29 mouse cellular contexts compared by ENCODE assay signal in genomic region chr15:101161534-101161933, GRCm38 (mm10). TPM values are rescaled to one million over a fixed set of nuclear protein-coding genes. Genes with fewer than 3 reads are reported as not detected.
DNase-seq lines count a peak whose midpoint lies in the region; ATAC-seq and TF ChIP-seq lines count a peak whose summit lies in the region.
"Had no signal": no experiment of that assay in that cellular context is flagged by ENCODE, and none has a peak within 500 bp of the region (broad histone marks: within the 10 kb centered on the region; RNA-seq: fewer than 3 reads in every experiment).

No protein-coding gene starts in this region.

- peaks cover 36% of the 10 kb centered on the region for H3K27me3 ChIP-seq in forebrain, embryonic 10.5 days (ENCODE audit: poor library complexity, severe bottlenecking)
- H3K27me3 ChIP-seq in forebrain, embryonic 12.5 days, result no peaks in the 10 kb centered on the region
- H3K27me3 ChIP-seq in midbrain, embryonic 16.5 days (ENCODE audit: control insufficient read depth, insufficient read depth, low read depth, low read length), result no peaks in the 10 kb centered on the region
- no peaks in the 10 kb centered on the region for H3K27me3 ChIP-seq in midbrain, embryonic 15.5 days (replicated peaks)
- H3K27me3 ChIP-seq in intestine, postnatal 0 days (replicated peaks; ENCODE audit: control insufficient read depth, insufficient read depth, low read length), result no peaks in the 10 kb centered on the region
- H3K27me3 ChIP-seq: neural tube, embryonic 12.5 days had no signal

- H3K9me3 ChIP-seq in forebrain, embryonic 10.5 days, result peaks cover 7% of the 10 kb centered on the region
- H3K9me3 ChIP-seq in forebrain, embryonic 12.5 days, result peaks cover 7% of the 10 kb centered on the region; the same call in 1 of the 2 replicates
- peaks cover 5% of the 10 kb centered on the region; the same call in 1 of the 2 replicates for H3K9me3 ChIP-seq in midbrain, embryonic 16.5 days (replicated peaks; ENCODE audit: control insufficient read depth, low read length, poor library complexity, severe bottlenecking)
- no peaks in the 10 kb centered on the region for H3K9me3 ChIP-seq in midbrain, embryonic 15.5 days
- no peaks in the 10 kb centered on the region for H3K9me3 ChIP-seq in intestine, postnatal 0 days (ENCODE audit: control insufficient read depth)
- H3K9me3 ChIP-seq: liver, embryonic 13.5 days; neural tube, embryonic 12.5 days had no signal

- peak; percentile 5; the same call in 1 of the 2 replicates for TF ChIP-seq CTCF in intestine, postnatal 0 days (IDR thresholded peaks at IDR 0.05; ENCODE audit: low read depth)

- H3K36me3 ChIP-seq in forebrain, embryonic 10.5 days (replicated peaks), result no peaks in the 10 kb centered on the region
- H3K36me3 ChIP-seq in forebrain, embryonic 12.5 days (replicated peaks), result no peaks in the 10 kb centered on the region
- no peaks in the 10 kb centered on the region for H3K36me3 ChIP-seq in midbrain, embryonic 16.5 days (ENCODE audit: control insufficient read depth, insufficient read depth, low read length)
- no peaks in the 10 kb centered on the region for H3K36me3 ChIP-seq in midbrain, embryonic 15.5 days (replicated peaks)
- H3K36me3 ChIP-seq in intestine, postnatal 0 days (ENCODE audit: control insufficient read depth, insufficient read depth), result no peaks in the 10 kb centered on the region
- H3K36me3 ChIP-seq: heart, embryonic 12.5 days; hindbrain, embryonic 13.5 days; liver, embryonic 13.5 days; neural tube, embryonic 12.5 days had no signal

- no peak for ATAC-seq in forebrain, embryonic 12.5 days (ENCODE audit: low FRiP score)
- no peak for ATAC-seq in midbrain, embryonic 16.5 days
- no peak for ATAC-seq in midbrain, embryonic 15.5 days (replicated peaks)
- peak; percentile 72 for ATAC-seq in intestine, postnatal 0 days
- ATAC-seq: activated CD4-positive, CD25-positive, alpha-beta regulatory T cell, adult 4 months; CD4-positive, CD25-positive, alpha-beta regulatory T cell, adult 4 months had no signal

- no peak overlapping the region for H3K9ac ChIP-seq in forebrain, embryonic 12.5 days
- 0 out of 2 replicates have a peak overlapping the region, but pooled peaks have one; percentile 14 for H3K9ac ChIP-seq in midbrain, embryonic 16.5 days (ENCODE audit: low read depth, low read length)
- H3K9ac ChIP-seq in midbrain, embryonic 15.5 days, result no peak overlapping the region
- H3K9ac ChIP-seq in intestine, postnatal 0 days (ENCODE audit: low read depth, low read length), result no peak overlapping the region
- H3K9ac ChIP-seq: heart, embryonic 12.5 days; liver, embryonic 13.5 days; lung, embryonic 14.5 days; neural tube, embryonic 12.5 days had no signal

- H3K27ac ChIP-seq in forebrain, embryonic 10.5 days, result 0 out of 2 replicates have a peak overlapping the region, but pooled peaks have one; percentile 40
- H3K27ac ChIP-seq in forebrain, embryonic 12.5 days, result no peak overlapping the region; the same call in 1 of the 2 replicates
- peak overlapping the region; percentile 74 for H3K27ac ChIP-seq in midbrain, embryonic 16.5 days (ENCODE audit: low read length)
- H3K27ac ChIP-seq in midbrain, embryonic 15.5 days, result no peak overlapping the region
- peak overlapping the region; percentile 31 for H3K27ac ChIP-seq in intestine, postnatal 0 days (ENCODE audit: low read depth, low read length)
- H3K27ac ChIP-seq: gastrocnemius, adult 2 months; kidney, postnatal 0 days; liver, embryonic 13.5 days; neural tube, embryonic 12.5 days had no signal

- no peak for DNase-seq in forebrain, embryonic 10.5 days (ENCODE audit: extremely low spot score, low spot score)
- no peak for DNase-seq in spleen, postnatal 14 days (ENCODE audit: low spot score in 2 of 2)
- no peak for DNase-seq in heart, adult 8-10 months (ENCODE audit: low spot score)
- DNase-seq: adrenal gland, postnatal 14 days; cerebellum, adult 9-11 months; gastrocnemius, adult 2 months; heart, postnatal 14 days; kidney, adult 11 months; left cerebral cortex, postnatal 4 days; liver, embryonic 13.5 days; lung, embryonic 14.5 days; lung, postnatal 4 days; right cerebral cortex, postnatal 4 days; thymus, adult 2 months had no signal

- no peak overlapping the region for H3K4me2 ChIP-seq in forebrain, embryonic 12.5 days
- H3K4me2 ChIP-seq in midbrain, embryonic 16.5 days (ENCODE audit: low read length), result no peak overlapping the region
- H3K4me2 ChIP-seq in midbrain, embryonic 15.5 days, result no peak overlapping the region
- H3K4me2 ChIP-seq in intestine, postnatal 0 days (replicated peaks; ENCODE audit: low read depth), result no peak overlapping the region
- H3K4me2 ChIP-seq: heart, embryonic 12.5 days; hindbrain, embryonic 13.5 days; liver, embryonic 13.5 days; lung, embryonic 14.5 days had no signal

- H3K4me3 ChIP-seq in forebrain, embryonic 10.5 days, result no peak overlapping the region
- no peak overlapping the region for H3K4me3 ChIP-seq in forebrain, embryonic 12.5 days (replicated peaks)
- H3K4me3 ChIP-seq in midbrain, embryonic 16.5 days (ENCODE audit: low read depth, low read length), result no peak overlapping the region
- no peak overlapping the region for H3K4me3 ChIP-seq in midbrain, embryonic 15.5 days
- H3K4me3 ChIP-seq in intestine, postnatal 0 days (ENCODE audit: low read depth, low read length), result no peak overlapping the region
- H3K4me3 ChIP-seq: gastrocnemius, adult 2 months; heart, embryonic 12.5 days; hindbrain, embryonic 13.5 days; liver, embryonic 13.5 days; neural tube, embryonic 12.5 days had no signal

- peaks cover 44% of the 10 kb centered on the region for H3K4me1 ChIP-seq in forebrain, embryonic 10.5 days
- peaks cover 47% of the 10 kb centered on the region for H3K4me1 ChIP-seq in forebrain, embryonic 12.5 days
- H3K4me1 ChIP-seq in midbrain, embryonic 16.5 days (ENCODE audit: control insufficient read depth, insufficient read depth, low read length), result peaks cover 37% of the 10 kb centered on the region
- H3K4me1 ChIP-seq in midbrain, embryonic 15.5 days, result peaks cover 44% of the 10 kb centered on the region
- H3K4me1 ChIP-seq in intestine, postnatal 0 days (replicated peaks; ENCODE audit: control insufficient read depth, insufficient read depth, low read length), result peaks cover 13% of the 10 kb centered on the region; the same call in 1 of the 2 replicates

- WGBS in forebrain, embryonic 10.5 days, result 89% methylated on average over 7 of the region's 7 CpGs
- 74% methylated on average over 7 of the region's 7 CpGs for WGBS in forebrain, embryonic 12.5 days
- WGBS in midbrain, embryonic 16.5 days, result 65% methylated on average over 7 of the region's 7 CpGs
- WGBS in midbrain, embryonic 15.5 days, result 58% methylated on average over 7 of the region's 7 CpGs
- WGBS in intestine, postnatal 0 days, result 46% methylated on average over 7 of the region's 7 CpGs

RNA-seq across cellular contexts. Expression of gene Acvr1b, which starts 12.3 kb away (rescaled TPM):
- polyA plus RNA-seq in forebrain, embryonic 10.5 days (2016; fragmentation: Nextera tagmentation; extraction: Ambion mirVana), result 5.8 TPM in 2 replicates
- 14.5 and 18.4 TPM in 2 replicates for polyA plus RNA-seq in forebrain, embryonic 12.5 days (2016; fragmentation: Nextera tagmentation; extraction: Ambion mirVana)
- 22.1 and 24.5 TPM in 2 replicates for polyA plus RNA-seq in midbrain, embryonic 16.5 days (2015; fragmentation: Nextera tagmentation; extraction: Ambion mirVana)
- 23.3 and 24.9 TPM in 2 replicates for polyA plus RNA-seq in midbrain, embryonic 15.5 days (2015; fragmentation: Nextera tagmentation; extraction: Ambion mirVana)
- 6.0 and 6.8 TPM in 2 replicates for polyA plus RNA-seq in intestine, postnatal 0 days (2015; fragmentation: Nextera tagmentation; extraction: Ambion mirVana)
- 10 to 100 TPM; 12.1 to 14.7 (median 13.9) TPM for total RNA-seq in heart, adult 8-10 months (2022)

RNA-seq across cellular contexts. Expression of gene Acvrl1, which starts 33.2 kb away (rescaled TPM):
- 8.0 and 8.1 TPM in 2 replicates for polyA plus RNA-seq in forebrain, embryonic 10.5 days (2016; fragmentation: Nextera tagmentation; extraction: Ambion mirVana)
- 6.4 and 6.5 TPM in 2 replicates for polyA plus RNA-seq in forebrain, embryonic 12.5 days (2016; fragmentation: Nextera tagmentation; extraction: Ambion mirVana)
- 8.0 and 10.6 TPM in 2 replicates for polyA plus RNA-seq in midbrain, embryonic 16.5 days (2015; fragmentation: Nextera tagmentation; extraction: Ambion mirVana)
- polyA plus RNA-seq in midbrain, embryonic 15.5 days (2015; fragmentation: Nextera tagmentation; extraction: Ambion mirVana), result 8.6 and 8.7 TPM in 2 replicates
- 13.8 and 14.6 TPM in 2 replicates for polyA plus RNA-seq in intestine, postnatal 0 days (2015; fragmentation: Nextera tagmentation; extraction: Ambion mirVana)
- total RNA-seq in heart, adult 8-10 months (2022), result 10 to 100 TPM; 19.8 to 30.3 (median 23.0) TPM

RNA-seq across cellular contexts. Expression of gene Ankrd33, which starts 46.0 kb away (rescaled TPM):
- polyA plus RNA-seq in forebrain, embryonic 10.5 days (2016; fragmentation: Nextera tagmentation; extraction: Ambion mirVana), result not detected in 2 replicates
- not detected in 2 replicates for polyA plus RNA-seq in forebrain, embryonic 12.5 days (2016; fragmentation: Nextera tagmentation; extraction: Ambion mirVana)
- polyA plus RNA-seq in midbrain, embryonic 16.5 days (2015; fragmentation: Nextera tagmentation; extraction: Ambion mirVana), result not detected in 2 replicates
- not detected in 2 replicates for polyA plus RNA-seq in midbrain, embryonic 15.5 days (2015; fragmentation: Nextera tagmentation; extraction: Ambion mirVana)
- polyA plus RNA-seq in intestine, postnatal 0 days (2015; fragmentation: Nextera tagmentation; extraction: Ambion mirVana), result not detected in 2 replicates
- not detected for total RNA-seq in heart, adult 8-10 months (2022)
- total RNA-seq: adrenal gland, postnatal 14 days; ES-E14; gastrocnemius, adult 2 months; heart, postnatal 14 days; left cerebral cortex, adult 18-20 months; left cerebral cortex, postnatal 4 days had no signal
- polyA plus RNA-seq: activated CD4-positive, CD25-positive, alpha-beta regulatory T cell, adult 4 months; brain, embryonic 14.5 days; CD4-positive, CD25-positive, alpha-beta regulatory T cell, adult 4 months; cortical plate, adult 2 months; gonadal fat pad, adult 2 months; heart, embryonic 12.5 days; hindbrain, embryonic 13.5 days; kidney, postnatal 0 days; liver, embryonic 13.5 days; lung, embryonic 14.5 days; neural tube, embryonic 12.5 days; thymus, adult 2 months had no signal

Comparison
In these comparisons a context has a peak if more than half of its experiments do, and no peak if none do; other contexts are left out.
1. H3K27ac ChIP-seq: peak in forebrain, embryonic 10.5 days (single experiment), midbrain, embryonic 16.5 days (single experiment) and intestine, postnatal 0 days (single experiment); none in forebrain, embryonic 12.5 days (single experiment) and midbrain, embryonic 15.5 days (single experiment).